Mouse (Mus musculus) liver, embryonic 14.5 days (tissue): ENCODE data around the gene Dock8.

ENCODE experiments used
- CTCF ChIP-seq: IDR thresholded peaks from 2 replicates; pipeline ENCODE4 v1.5.1; 2016; ENCODE audit warnings: antibody characterized with exemption, low read depth, control low read depth
- EP300 ChIP-seq: IDR thresholded peaks from 2 replicates; pipeline ENCODE4 v1.6.1; 2016; ENCODE audit warnings: antibody characterized with exemption, low read depth

GRCm38 (mm10) chr19:25203077-25203476, 203.7 kb downstream of the Dock8 start:
- TF ChIP-seq CTCF = no peak
- no peak for TF ChIP-seq EP300
